Mouse (Mus musculus): ENCODE measurements around the gene Suds3. TPM values are rescaled to one million over a fixed set of nuclear protein-coding genes. Genes with fewer than 3 reads are reported as not detected.

The Suds3 gene
- polyA plus RNA-seq, 1 experiment from 2014 or later, result 78.2 TPM

- no peak for ATAC-seq (ENCODE audit: low FRiP score, low read depth)
- 40% methylated on average over 2 of the region's 2 CpGs for WGBS
- Histone ChIP-seq H3K9me3 (0 out of 2 replicates have a peak, but pooled peaks cover 6% of the 10 kb centered on the region), H3K27me3 (no peaks in the 10 kb centered on the region), H3K4me3 (no peak overlapping the region), H3K27ac (no peak overlapping the region), H3K4me2 (replicated peaks) (no peak overlapping the region), H3K9ac (no peak overlapping the region), H3K4me1 (no peaks in the 10 kb centered on the region), H3K36me3 (no peaks in the 10 kb centered on the region)
Measured at GRCm38 (mm10) chr5:117061251-117061650, 54.7 kb downstream of the Suds3 start.

DNA sequence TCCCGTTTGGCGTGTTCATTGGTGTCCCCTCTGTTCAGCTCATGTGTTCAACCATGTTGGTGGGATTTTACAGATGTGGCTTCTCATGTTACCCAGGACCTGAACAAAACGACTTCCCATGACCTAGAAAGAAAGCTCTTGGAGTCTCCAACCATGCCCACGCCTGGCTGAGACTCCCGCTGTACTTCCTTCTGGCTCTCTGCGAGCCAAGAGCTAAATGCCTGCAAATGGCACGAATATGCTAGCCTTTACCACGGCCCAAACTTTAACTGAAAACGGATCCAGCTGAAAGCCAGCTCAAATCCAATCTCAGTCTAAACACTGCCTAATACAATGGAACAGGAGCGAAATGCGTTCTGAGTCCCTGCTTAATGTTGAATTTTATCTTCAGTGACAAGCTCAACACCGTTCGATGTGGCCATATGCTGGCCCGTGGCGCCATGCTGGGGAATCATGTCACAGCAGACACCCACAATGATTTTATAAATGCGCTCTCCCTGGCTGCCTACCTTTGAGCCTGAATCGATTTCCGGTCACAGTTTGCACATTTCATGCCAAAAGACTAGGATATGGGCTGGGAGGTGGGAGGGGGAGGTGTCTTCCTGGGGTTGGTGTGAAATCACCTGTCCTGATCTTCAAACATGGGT, 55.3 kb downstream of the Suds3 start:
- 75% methylated on average over 18 of the region's 18 CpGs for WGBS

DNA sequence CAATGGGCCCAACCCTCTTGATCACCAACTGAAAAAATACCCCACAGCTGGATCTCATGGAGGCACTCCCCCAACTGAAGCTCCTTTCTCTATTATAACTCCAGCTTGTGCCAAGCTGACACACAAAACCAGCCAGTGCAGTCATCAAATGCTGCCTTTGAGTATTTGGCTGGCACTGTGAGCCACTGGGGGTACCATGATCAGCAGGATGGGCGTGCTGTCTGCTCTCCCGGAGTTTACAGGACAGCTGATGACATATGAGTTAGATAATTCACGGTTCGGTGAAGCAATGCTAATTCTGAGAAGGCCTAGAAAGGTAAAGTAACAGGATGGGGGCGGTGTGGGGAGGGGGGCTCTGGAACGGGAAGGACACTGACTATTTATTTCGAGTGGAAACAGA, 66.0 kb downstream of the Suds3 start:
- ATAC-seq (ENCODE audit: low FRiP score, low read depth), result no peak
- no peak overlapping the region for H3K4me3 ChIP-seq
- no peaks in the 10 kb centered on the region for H3K27me3 ChIP-seq
- H3K9me3 ChIP-seq, result no peaks in the 10 kb centered on the region
- WGBS, result 88% methylated on average over 7 of the region's 7 CpGs
- H3K4me1 ChIP-seq, result 0 out of 2 replicates have a peak, but pooled peaks cover 7% of the 10 kb centered on the region
- no peaks in the 10 kb centered on the region for H3K36me3 ChIP-seq
- H3K27ac ChIP-seq, result no peak overlapping the region
- H3K9ac ChIP-seq, result no peak overlapping the region
- no peak overlapping the region for H3K4me2 ChIP-seq (replicated peaks)

More for the DNA sequence above, 55.3 kb downstream of the Suds3 start:
- no peak overlapping the region for H3K9ac ChIP-seq
- no peaks in the 10 kb centered on the region for H3K27me3 ChIP-seq
- H3K9me3 ChIP-seq, result 0 out of 2 replicates have a peak, but pooled peaks cover 4% of the 10 kb centered on the region
- no peak overlapping the region for H3K4me2 ChIP-seq (replicated peaks)
- ATAC-seq (ENCODE audit: low FRiP score, low read depth), result no peak
- H3K27ac ChIP-seq, result no peak overlapping the region
- H3K4me1 ChIP-seq, result no peaks in the 10 kb centered on the region
- no peak overlapping the region for H3K4me3 ChIP-seq
- no peaks in the 10 kb centered on the region for H3K36me3 ChIP-seq

- no peak overlapping the region for H3K9ac ChIP-seq
- WGBS, result 72% methylated on average over 10 of the region's 10 CpGs
Measured at GRCm38 (mm10) chr5:117045101-117045500, 70.8 kb downstream of the Suds3 start.

DNA sequence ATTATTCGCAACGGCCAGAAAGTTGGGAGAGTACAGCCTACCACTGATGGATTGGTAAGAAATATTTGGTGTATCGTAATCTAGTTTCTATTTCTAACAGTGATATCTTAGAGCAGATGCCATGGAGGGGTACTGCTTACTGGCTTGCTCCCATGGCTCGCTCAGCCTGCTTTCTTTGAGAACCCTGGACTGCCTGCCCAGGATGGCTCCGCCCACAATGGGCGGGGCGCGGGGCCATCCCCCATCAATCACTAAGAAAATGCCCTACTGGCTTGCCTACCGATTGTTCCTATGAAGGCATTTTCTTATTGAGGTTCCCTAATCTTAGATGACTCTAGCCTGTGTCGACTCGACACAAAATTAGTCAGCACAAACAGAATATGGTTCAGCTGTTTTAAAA, 73.3 kb downstream of the Suds3 start:
- Histone ChIP-seq H3K9ac (no peak overlapping the region), H3K27ac (no peak overlapping the region), H3K36me3 (no peaks in the 10 kb centered on the region), H3K4me1 (no peaks in the 10 kb centered on the region), H3K9me3 (no peaks in the 10 kb centered on the region), H3K4me2 (replicated peaks) (no peak overlapping the region), H3K4me3 (no peak overlapping the region), H3K27me3 (no peaks in the 10 kb centered on the region)
- 70% methylated on average over 11 of the region's 11 CpGs for WGBS
- ATAC-seq (ENCODE audit: low FRiP score, low read depth), result no peak

More at GRCm38 (mm10) chr5:117045101-117045500, 70.8 kb downstream of the Suds3 start:
- Histone ChIP-seq H3K36me3 (no peaks in the 10 kb centered on the region), H3K4me3 (no peak overlapping the region), H3K27ac (no peak overlapping the region), H3K27me3 (no peaks in the 10 kb centered on the region), H3K4me1 (no peaks in the 10 kb centered on the region), H3K9me3 (no peaks in the 10 kb centered on the region), H3K4me2 (replicated peaks) (no peak overlapping the region)
- no peak for ATAC-seq (ENCODE audit: low FRiP score, low read depth)

Other genes with a start within 250 kb of the Suds3 start
- gene Taok3, start 4.0 kb upstream of the Suds3 start, polyA plus RNA-seq (2015; fragmentation: Nextera tagmentation; extraction: Ambion mirVana), result 9.3 and 11.9 TPM in 2 replicates
- 763 and 771 TPM in 2 replicates for gene Pebp1, start 171.5 kb upstream of the Suds3 start, polyA plus RNA-seq (2015; fragmentation: Nextera tagmentation; extraction: Ambion mirVana)
- gene Vsig10, start 203.0 kb upstream of the Suds3 start, polyA plus RNA-seq (2015; fragmentation: Nextera tagmentation; extraction: Ambion mirVana), result 7.6 and 9.6 TPM in 2 replicates
- 54.9 and 55.2 TPM in 2 replicates for gene Wsb2, start 241.2 kb upstream of the Suds3 start, polyA plus RNA-seq (2015; fragmentation: Nextera tagmentation; extraction: Ambion mirVana)

All from limb, embryonic 13.5 days (tissue).